Mouse (Mus musculus) kidney, postnatal 36 days (tissue): ENCODE data around the gene Gpr37l1.

Source experiments
- DNase-seq, 2 experiments: peaks; one replicate each; pipeline ENCODE4 v3.0.0; 2021 to 2022; ENCODE audit warnings: mixed read lengths in 2 of 2

Gpr37l1 gene

DNA sequence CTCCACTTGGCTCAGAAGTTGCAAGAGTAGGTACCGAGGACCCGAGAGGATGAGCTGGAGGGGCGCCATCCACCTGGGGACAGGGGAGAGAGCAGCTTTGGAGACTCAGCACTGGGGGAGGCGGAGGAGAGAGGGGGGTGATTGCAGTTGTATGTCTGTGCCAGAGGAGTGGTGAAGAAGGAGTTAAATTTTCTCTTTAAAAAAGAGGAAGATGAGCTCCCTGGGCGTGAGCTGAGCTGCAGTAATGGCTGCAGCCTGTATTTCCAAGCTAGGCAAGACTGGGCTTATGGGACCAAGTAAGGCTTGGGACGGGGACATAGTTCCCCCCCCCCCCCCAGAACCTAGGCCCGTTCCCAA, 19.8 kb downstream of the Gpr37l1 start:
- no peak for DNase-seq

- DNase-seq: peak; percentile 95 to 96
These were observed 20.4 kb downstream of the Gpr37l1 start for GRCm38 (mm10) chr1:135146946-135147701.

- DNase-seq: peak; percentile 88 to 94
These were observed 21.2 kb downstream of the Gpr37l1 start, which contains the start of gene Arl8a for GRCm38 (mm10) chr1:135146077-135146945. Arl8a (plus strand) TSS chr1:135146824.

GRCm38 (mm10) chr1:135143940-135144339, 23.5 kb downstream of the Gpr37l1 start:
- no peak for DNase-seq

- no peak for DNase-seq
These were observed 25.0 kb downstream of the Gpr37l1 start for GRCm38 (mm10) chr1:135142452-135142851.

GRCm38 (mm10) chr1:135139906-135140305, 27.6 kb downstream of the Gpr37l1 start:
- no peak for DNase-seq

DNA sequence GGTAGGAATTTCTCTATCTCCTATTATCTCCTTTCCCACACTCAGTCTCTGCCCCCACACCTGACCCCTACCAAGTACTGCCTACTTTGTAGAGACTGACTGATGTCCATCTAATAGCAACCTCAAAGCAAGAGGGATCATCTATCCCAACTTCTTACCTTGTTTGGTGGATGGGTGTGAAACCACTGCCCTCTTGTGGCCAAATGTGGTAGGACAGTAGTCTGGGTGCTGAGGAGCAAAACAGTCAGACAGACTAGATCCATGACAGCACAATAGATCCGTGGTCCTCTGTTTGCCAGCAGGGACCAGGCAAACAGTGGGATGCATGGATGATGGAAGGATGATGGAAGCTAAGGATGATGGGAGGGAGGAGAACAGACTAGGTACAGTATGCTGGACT, 31.0 kb downstream of the Gpr37l1 start:
- DNase-seq: peak; percentile 56 to 81

DNA sequence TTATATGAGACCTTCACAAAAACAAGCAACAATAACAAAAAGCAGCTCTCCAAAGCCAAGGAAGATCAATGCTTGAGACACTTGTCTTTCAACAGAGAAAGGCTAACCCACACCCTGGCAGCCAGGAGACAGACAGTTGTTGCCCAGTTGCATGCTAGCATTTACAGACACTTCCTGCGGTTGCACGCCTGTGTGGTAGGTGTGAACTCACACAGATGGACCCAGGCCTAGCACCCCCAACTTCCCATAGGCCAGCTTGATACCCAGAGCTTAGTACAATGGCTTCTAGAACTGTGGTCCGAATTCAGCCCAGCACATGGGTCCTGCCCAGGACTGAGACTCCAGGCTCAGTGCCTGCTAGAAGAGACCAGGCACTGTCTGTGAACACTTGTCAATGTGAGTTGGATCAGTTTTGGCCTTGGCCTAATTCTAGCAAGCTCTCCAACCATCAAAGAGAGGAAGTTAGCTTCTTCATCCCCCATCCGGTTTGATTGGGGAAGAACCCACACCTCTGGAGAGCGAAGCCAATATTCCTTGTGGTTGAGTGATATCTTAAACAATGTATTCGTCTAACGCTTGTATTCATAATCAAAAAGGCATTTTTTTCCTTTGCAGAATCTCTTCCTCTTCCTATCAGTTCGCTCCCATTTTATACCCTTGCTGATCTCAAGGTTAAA, 32.2 kb downstream of the Gpr37l1 start:
- DNase-seq: no peak

GRCm38 (mm10) chr1:135133678-135134435, 33.6 kb downstream of the Gpr37l1 start:
- no peak for DNase-seq

GRCm38 (mm10) chr1:135132893-135133369, 34.5 kb downstream of the Gpr37l1 start:
- no peak for DNase-seq

GRCm38 (mm10) chr1:135132473-135132872, 35.0 kb downstream of the Gpr37l1 start, which contains the start of gene Ptpn7:
Ptpn7 (plus strand) TSS chr1:135132700.
- DNase-seq: peak; percentile 61 to 84

DNA sequence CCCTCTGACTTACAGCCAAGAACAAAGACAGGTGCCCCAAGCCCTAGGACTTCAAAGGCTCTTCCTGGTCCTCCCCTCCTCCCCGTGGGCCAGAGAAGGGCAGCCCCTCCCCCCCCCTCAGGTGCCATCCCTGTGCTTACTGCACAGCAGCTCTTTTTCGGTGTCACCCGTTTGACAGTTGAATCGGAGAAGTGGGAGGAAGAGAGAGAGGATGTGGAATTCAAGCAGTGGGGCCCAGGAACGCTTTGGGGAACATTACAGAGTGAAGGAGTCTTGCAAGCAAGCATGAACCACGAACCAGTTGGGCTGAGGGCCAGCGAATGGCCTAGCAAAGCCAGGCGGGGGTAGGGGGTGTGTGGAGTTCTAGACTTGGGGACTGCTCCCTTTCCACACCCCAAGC, 35.9 kb downstream of the Gpr37l1 start:
- DNase-seq: no peak

- DNase-seq: peak; percentile 38 to 54
These were observed 36.4 kb downstream of the Gpr37l1 start for GRCm38 (mm10) chr1:135131034-135131433.

GRCm38 (mm10) chr1:135130376-135131018, 37.0 kb downstream of the Gpr37l1 start:
- peak in 1 of 2 experiments; percentile 50 for DNase-seq

DNA sequence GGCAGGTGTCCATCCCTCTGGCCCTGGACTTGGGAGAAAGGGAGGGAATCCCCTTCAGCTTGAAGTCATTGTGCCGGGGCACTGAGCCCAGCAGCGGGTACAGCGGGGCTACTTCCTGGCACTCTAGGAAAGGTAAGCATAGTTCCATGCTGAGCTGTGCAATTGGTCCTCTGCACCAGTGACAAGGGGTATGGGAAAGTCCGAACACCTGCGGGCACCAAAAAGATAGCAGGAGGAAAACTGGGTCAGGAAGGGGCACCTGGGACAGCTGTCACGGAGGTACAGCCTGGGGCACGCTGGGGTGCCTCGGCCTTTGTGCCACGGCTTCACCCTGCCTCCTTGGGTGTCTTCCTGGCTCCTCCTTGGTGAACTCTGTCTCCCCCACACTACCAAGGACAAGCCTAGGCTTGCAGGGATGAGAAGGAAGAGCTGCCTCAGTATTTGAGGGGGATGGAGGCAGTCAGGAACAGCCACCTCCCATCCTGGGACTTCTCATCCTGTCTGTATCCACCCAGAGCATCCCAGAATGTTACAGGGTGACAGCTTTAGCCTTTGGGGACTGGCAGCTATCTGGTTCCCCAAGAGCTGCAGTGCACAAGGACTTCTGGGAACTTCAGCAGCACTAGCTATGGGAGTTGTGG, 37.8 kb downstream of the Gpr37l1 start:
- DNase-seq: no peak

- DNase-seq: no peak
These were observed 38.5 kb downstream of the Gpr37l1 start for GRCm38 (mm10) chr1:135128986-135129385.

DNA sequence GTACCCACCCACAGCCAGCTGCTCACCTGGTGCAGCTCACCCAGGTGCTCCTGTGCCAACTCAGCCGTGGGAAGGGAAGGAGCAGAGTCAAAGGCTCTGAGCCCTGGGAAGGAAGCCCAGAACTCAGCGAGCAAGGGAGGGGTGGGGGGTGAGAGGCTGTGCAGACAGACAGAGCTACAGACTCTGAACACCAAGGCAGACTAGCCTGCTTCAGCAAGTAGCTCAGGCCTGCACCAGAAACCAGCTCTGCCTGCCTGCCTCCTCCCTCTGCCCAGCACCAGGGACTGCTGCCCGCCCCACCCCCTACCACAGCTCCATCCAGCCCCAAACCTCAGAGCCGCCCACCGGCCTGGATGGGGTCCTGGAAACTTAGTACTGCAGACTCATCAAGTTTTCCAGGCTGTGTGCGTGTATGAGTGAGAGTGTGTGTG, 39.5 kb downstream of the Gpr37l1 start:
- peak in 1 of 2 experiments; percentile 40 for DNase-seq

DNA sequence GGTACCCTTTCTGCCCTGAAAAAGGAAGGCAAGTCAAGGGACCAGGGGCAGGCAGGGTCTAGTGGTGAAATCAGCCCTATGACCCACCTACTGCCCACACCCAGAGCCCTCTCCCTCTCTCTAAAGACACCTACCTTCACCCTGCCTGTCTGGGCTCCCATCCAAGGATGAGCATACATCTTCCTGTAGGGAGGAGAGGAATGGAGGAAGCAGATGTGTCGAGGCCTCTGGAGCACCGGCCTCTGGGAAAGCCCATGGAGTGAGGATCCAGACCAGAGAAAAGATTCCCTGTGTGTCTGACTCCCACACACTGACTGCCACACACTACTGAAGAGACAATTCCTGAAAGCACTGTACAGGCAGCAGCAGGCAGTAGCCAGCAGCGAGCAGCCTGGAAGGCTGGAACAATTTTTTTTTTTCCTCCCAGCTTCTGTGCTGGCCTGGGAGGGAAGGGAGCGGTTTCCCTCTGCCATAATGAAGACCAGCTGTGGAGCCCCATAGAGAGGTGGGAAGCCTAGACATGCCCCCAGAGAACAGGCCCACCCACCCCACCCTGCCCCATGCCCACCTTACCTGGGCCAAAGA, 40.9 kb downstream of the Gpr37l1 start:
- no peak for DNase-seq

DNA sequence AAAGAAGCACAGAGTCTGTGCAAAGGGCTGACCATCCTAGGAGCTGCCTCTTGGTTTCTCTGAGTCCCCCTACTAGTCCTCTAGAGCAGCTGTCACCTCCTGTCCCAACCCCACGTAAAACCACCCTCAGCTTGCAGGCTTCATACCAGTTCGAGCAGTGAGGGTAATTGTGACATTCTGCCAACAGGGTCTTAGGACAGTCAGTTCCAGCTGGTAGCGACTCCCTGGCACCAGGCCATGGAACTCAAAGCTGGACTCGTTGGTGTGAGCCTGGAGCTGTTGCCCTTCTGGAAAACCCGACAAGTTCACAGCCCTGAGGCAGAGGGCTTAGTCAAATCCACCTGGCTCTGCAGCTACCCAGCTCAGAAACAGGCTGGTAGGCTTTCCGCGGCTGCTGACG, 41.5 kb downstream of the Gpr37l1 start:
- peak; percentile 62 to 68 for DNase-seq

DNA sequence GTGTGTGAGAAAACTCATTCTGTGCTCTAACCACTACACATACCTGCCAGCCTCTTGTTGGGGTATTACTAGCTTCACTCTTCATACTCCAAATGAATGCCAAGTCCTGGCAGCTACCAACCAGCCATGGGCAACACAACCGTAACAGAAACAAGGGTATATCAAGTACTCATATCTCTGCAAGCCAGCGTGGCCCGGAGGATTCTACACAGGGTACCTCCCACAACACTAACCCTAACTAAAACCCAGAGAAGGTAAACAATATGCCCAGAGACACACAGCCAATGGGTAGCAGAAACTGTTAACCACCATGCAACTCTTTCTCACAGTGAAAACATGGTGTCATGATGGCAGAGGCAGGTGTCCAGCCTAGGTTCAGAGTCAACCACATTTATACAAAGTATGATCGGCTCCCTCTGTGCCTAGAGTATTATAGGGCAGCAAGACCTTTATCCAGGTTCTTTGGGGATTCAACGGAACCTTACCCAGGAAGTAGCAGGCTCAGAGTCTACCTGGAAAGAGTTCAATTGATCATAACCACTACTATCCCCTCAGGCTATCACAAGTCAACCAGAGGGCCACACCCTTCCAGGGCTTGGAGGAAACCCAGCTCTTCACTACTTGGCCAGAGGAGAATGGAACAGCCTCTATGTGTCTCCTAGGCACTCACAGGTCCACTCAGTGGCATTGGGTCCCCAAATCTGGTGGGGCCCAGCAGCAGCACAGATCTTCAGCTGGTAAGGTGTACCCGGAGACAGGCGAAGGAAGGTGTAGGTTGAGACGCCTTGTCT, 42.7 kb downstream of the Gpr37l1 start:
- DNase-seq: no peak
